Mouse (Mus musculus) heart, embryonic 16.5 days (tissue): ENCODE measurements at regions not wholly inside any gene's neighbourhood (a gene's known extent, or its start where the extent isn't known, plus 50 kb on each side); places are given as distances from the start of the nearest gene placed in this dataset.

Experiments used
- ATAC-seq: fragments of 200-750 bp; cut with Nextera tagmentation; replicated peaks from 2 replicates; pipeline ENCODE4 v1.8.0; 2017; ENCODE audit warnings: moderate number of reproducible peaks; ENCODE audit not compliant: insufficient read depth, low FRiP score; ENCODE audit errors: extremely low read depth
- H3K27ac ChIP-seq: fragments of 300-500 bp; sonication (generic); 2 replicates; pipeline ENCODE4 v1.5.1; 2014; ENCODE audit warnings: mild to moderate bottlenecking, low read length, control low read depth, moderate library complexity
- H3K27me3 ChIP-seq: fragments of 300-500 bp; sonication (generic); 2 replicates; pipeline ENCODE4 v1.6.1; 2014; ENCODE audit warnings: low read length, mixed read lengths; ENCODE audit not compliant: control insufficient read depth, insufficient read depth
- H3K36me3 ChIP-seq: fragments of 300-500 bp; sonication (generic); 2 replicates; pipeline ENCODE4 v1.6.1; 2014; ENCODE audit not compliant: control insufficient read depth, insufficient read depth
- H3K4me1 ChIP-seq: fragments of 300-500 bp; sonication (generic); 2 replicates; pipeline ENCODE4 v1.6.1; 2014; ENCODE audit warnings: low read length, mixed read lengths; ENCODE audit not compliant: control insufficient read depth, insufficient read depth
- H3K4me2 ChIP-seq: fragments of 300-500 bp; sonication (generic); 2 replicates; pipeline ENCODE4 v1.6.1; 2014; ENCODE audit warnings: low read depth, mild to moderate bottlenecking, control low read depth, low read length
- H3K4me3 ChIP-seq: fragments of 300-500 bp; sonication (generic); 2 replicates; pipeline ENCODE4 v1.5.1; 2014; ENCODE audit warnings: mild to moderate bottlenecking, control low read depth, low read length
- H3K9ac ChIP-seq: fragments of 300-500 bp; sonication (generic); 2 replicates; pipeline ENCODE4 v1.6.1; 2014; ENCODE audit warnings: low read length, control low read depth
- H3K9me3 ChIP-seq: fragments of 300-500 bp; sonication (generic); replicated peaks from 2 replicates; pipeline ENCODE4 v1.6.1; 2016; ENCODE audit warnings: low read length; ENCODE audit not compliant: control insufficient read depth
- WGBS: fragments of 180-500 bp; shearing (Covaris S2); extraction: QIAGEN DNeasy Blood & Tissue Kit; methylation state at CpG from one replicate; pipeline ENCODE4 v1.1.7; 2014; 5-methylcytosine and 5-hydroxymethylcytosine counted together

GRCm38 (mm10) chr16:8002339-8003089 lies 422.4 kb downstream of the Tmem114 start:
- H3K27me3 ChIP-seq = no peaks in the 10 kb centered on the region
- no peaks in the 10 kb centered on the region for H3K36me3 ChIP-seq
- no peak overlapping the region for H3K4me2 ChIP-seq
- H3K4me1 ChIP-seq = no peaks in the 10 kb centered on the region
- H3K9ac ChIP-seq = no peak overlapping the region
- no peak for ATAC-seq
- H3K4me3 ChIP-seq = no peak overlapping the region
- H3K27ac ChIP-seq = no peak overlapping the region
- H3K9me3 ChIP-seq = no peaks in the 10 kb centered on the region
- 85% methylated on average over 7 of the region's 7 CpGs for WGBS

GRCm38 (mm10) chr16:7982816-7983215 lies 442.1 kb downstream of the Tmem114 start:
- WGBS = 52% methylated on average over 10 of the region's 10 CpGs
- H3K9me3 ChIP-seq = no peaks in the 10 kb centered on the region
- H3K36me3 ChIP-seq = no peaks in the 10 kb centered on the region
- no peaks in the 10 kb centered on the region for H3K27me3 ChIP-seq
- no peaks in the 10 kb centered on the region for H3K4me1 ChIP-seq
- H3K4me2 ChIP-seq = no peak overlapping the region
- H3K4me3 ChIP-seq = no peak overlapping the region
- H3K9ac ChIP-seq = no peak overlapping the region
- no peak for ATAC-seq
- no peak overlapping the region for H3K27ac ChIP-seq

- 51% methylated on average over 6 of the region's 6 CpGs for WGBS
- Histone ChIP-seq H3K9me3 (no peaks in the 10 kb centered on the region), H3K4me1 (no peaks in the 10 kb centered on the region), H3K4me3 (no peak overlapping the region), H3K9ac (no peak overlapping the region), H3K4me2 (no peak overlapping the region), H3K36me3 (no peaks in the 10 kb centered on the region), H3K27ac (no peak overlapping the region), H3K27me3 (no peaks in the 10 kb centered on the region)
- no peak for ATAC-seq
These were observed 446.5 kb downstream of the Tmem114 start for GRCm38 (mm10) chr16:7978466-7978865.

- 54% methylated on average over 2 of the region's 2 CpGs for WGBS
- no peak overlapping the region for H3K27ac ChIP-seq
- no peak for ATAC-seq
- H3K4me1 ChIP-seq = no peaks in the 10 kb centered on the region
- no peak overlapping the region for H3K4me2 ChIP-seq
- H3K27me3 ChIP-seq = no peaks in the 10 kb centered on the region
- no peak overlapping the region for H3K9ac ChIP-seq
- no peaks in the 10 kb centered on the region for H3K9me3 ChIP-seq
- no peak overlapping the region for H3K4me3 ChIP-seq
- no peaks in the 10 kb centered on the region for H3K36me3 ChIP-seq
These were observed 473.3 kb downstream of the Tmem114 start for GRCm38 (mm10) chr16:7951616-7952015.

- no peaks in the 10 kb centered on the region for H3K36me3 ChIP-seq
- no peaks in the 10 kb centered on the region for H3K9me3 ChIP-seq
- H3K9ac ChIP-seq = no peak overlapping the region
- no peaks in the 10 kb centered on the region for H3K4me1 ChIP-seq
- no peak overlapping the region for H3K4me2 ChIP-seq
- WGBS = 78% methylated on average over 2 of the region's 2 CpGs
- H3K27me3 ChIP-seq = no peaks in the 10 kb centered on the region
- H3K4me3 ChIP-seq = no peak overlapping the region
- ATAC-seq = no peak
- no peak overlapping the region for H3K27ac ChIP-seq
These were observed 482.6 kb downstream of the Tmem114 start for GRCm38 (mm10) chr16:7942333-7942732.

DNA sequence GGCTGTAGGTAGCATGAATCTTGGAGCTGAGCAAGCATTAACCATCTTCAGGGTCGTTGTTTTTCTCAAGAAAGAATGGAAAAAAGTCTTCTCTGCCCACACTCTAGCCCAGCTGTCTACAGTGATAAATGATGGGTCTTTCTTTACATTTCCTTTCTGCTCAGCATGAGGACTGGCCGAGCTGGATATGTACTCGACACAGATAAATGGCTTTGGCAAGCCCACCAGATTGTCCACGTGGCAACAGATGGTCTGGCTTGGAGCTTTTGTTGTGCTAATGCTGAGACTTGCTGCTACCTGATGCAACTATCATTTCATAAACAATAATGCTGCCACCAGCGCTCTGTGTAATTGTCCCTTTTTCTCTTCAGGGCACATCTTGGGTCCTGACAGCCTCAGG lies 487.8 kb downstream of the Tmem114 start:
- H3K36me3 ChIP-seq = no peaks in the 10 kb centered on the region
- H3K4me1 ChIP-seq = no peaks in the 10 kb centered on the region
- no peak for ATAC-seq
- H3K9ac ChIP-seq = no peak overlapping the region
- no peak overlapping the region for H3K4me3 ChIP-seq
- H3K4me2 ChIP-seq = no peak overlapping the region
- H3K27ac ChIP-seq = no peak overlapping the region
- 38% methylated on average over 5 of the region's 5 CpGs for WGBS
- no peaks in the 10 kb centered on the region for H3K9me3 ChIP-seq
- H3K27me3 ChIP-seq = no peaks in the 10 kb centered on the region

DNA sequence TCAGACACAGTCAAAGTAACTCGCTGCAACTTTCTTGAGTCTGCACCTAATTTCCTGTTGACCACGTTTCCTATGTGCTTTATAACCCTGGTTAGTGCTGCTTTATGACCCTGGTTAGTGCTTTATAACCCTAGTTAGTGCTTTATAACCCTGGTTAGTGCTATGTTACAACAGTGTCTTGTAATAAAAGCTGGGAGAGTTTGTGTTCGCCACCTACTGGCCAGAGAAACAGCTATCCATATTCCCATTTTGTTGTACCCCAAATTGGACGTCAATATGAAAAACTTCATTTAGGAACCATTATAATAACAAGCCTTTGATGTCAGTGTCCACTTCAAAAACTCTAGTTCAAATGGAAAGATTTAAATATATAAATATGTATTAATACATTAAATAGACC lies 492.6 kb downstream of the Tmem114 start:
- Histone ChIP-seq H3K9ac (no peak overlapping the region), H3K4me1 (peaks cover 4% of the 10 kb centered on the region; the same call in 1 of the 2 replicates), H3K4me3 (no peak overlapping the region), H3K36me3 (no peaks in the 10 kb centered on the region), H3K9me3 (no peaks in the 10 kb centered on the region), H3K4me2 (no peak overlapping the region), H3K27me3 (no peaks in the 10 kb centered on the region), H3K27ac (no peak overlapping the region)
- no peak for ATAC-seq
- 47% methylated on average over 4 of the region's 4 CpGs for WGBS

- no peak overlapping the region for H3K27ac ChIP-seq
- ATAC-seq = no peak
- H3K4me2 ChIP-seq = no peak overlapping the region
- no peak overlapping the region for H3K9ac ChIP-seq
- no peaks in the 10 kb centered on the region for H3K36me3 ChIP-seq
- H3K4me3 ChIP-seq = no peak overlapping the region
- H3K9me3 ChIP-seq = no peaks in the 10 kb centered on the region
- 78% methylated on average over 6 of the region's 6 CpGs for WGBS
- H3K4me1 ChIP-seq = peaks cover 4% of the 10 kb centered on the region; the same call in 1 of the 2 replicates
- no peaks in the 10 kb centered on the region for H3K27me3 ChIP-seq
These were observed 493.3 kb downstream of the Tmem114 start for GRCm38 (mm10) chr16:7931676-7932075.

DNA sequence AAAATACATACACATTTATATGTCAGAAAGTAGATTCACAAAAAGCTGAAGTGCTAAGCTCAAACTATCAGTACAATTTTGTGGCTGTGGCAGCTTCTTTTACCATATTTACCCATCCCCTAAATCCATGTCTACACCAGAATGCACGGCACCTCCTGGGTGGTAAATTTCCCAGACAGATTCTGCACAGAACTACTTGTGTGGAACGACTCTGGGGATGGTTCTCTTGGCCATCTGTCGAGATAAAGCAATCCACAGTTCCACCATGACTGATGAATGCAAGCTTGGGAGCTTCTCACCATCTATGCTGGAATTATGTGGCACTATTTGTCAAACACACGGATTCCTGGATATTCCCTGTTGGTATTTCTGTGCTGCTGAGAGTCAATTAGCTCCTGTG lies 495.8 kb downstream of the Tmem114 start:
- Histone ChIP-seq H3K36me3 (no peaks in the 10 kb centered on the region), H3K4me1 (peaks cover 4% of the 10 kb centered on the region; the same call in 1 of the 2 replicates), H3K4me2 (no peak overlapping the region), H3K9ac (no peak overlapping the region), H3K27me3 (no peaks in the 10 kb centered on the region), H3K27ac (no peak overlapping the region), H3K9me3 (no peaks in the 10 kb centered on the region), H3K4me3 (no peak overlapping the region)
- no peak for ATAC-seq
- 67% methylated on average over 4 of the region's 4 CpGs for WGBS
